Mouse (Mus musculus) testis, adult 2 months (tissue): ENCODE results near the gene App.

Source experiments
- CTCF ChIP-seq: fragments of 200-500 bp; IDR thresholded peaks from 2 replicates; pipeline ENCODE4 v1.5.1; 2012; ENCODE audit warnings: low read depth, mild to moderate bottlenecking, inconsistent platforms, low read length, moderate library complexity; ENCODE audit not compliant: control insufficient read depth, insufficient read depth, insufficient replicate concordance
- POLR2A ChIP-seq: fragments of 200-500 bp; IDR thresholded peaks from 2 replicates; pipeline ENCODE4 v1.6.1; 2012; ENCODE audit warnings: low read depth, mild to moderate bottlenecking, inconsistent platforms, low read length, moderate library complexity; ENCODE audit not compliant: control insufficient read depth

- no peak for TF ChIP-seq POLR2A
- TF ChIP-seq CTCF = no peak
Measured at GRCm38 (mm10) chr16:85157156-85157555, 16.4 kb downstream of the App start.
